8 mouse cellular contexts compared by ENCODE assay signal in the genomic region with DNA sequence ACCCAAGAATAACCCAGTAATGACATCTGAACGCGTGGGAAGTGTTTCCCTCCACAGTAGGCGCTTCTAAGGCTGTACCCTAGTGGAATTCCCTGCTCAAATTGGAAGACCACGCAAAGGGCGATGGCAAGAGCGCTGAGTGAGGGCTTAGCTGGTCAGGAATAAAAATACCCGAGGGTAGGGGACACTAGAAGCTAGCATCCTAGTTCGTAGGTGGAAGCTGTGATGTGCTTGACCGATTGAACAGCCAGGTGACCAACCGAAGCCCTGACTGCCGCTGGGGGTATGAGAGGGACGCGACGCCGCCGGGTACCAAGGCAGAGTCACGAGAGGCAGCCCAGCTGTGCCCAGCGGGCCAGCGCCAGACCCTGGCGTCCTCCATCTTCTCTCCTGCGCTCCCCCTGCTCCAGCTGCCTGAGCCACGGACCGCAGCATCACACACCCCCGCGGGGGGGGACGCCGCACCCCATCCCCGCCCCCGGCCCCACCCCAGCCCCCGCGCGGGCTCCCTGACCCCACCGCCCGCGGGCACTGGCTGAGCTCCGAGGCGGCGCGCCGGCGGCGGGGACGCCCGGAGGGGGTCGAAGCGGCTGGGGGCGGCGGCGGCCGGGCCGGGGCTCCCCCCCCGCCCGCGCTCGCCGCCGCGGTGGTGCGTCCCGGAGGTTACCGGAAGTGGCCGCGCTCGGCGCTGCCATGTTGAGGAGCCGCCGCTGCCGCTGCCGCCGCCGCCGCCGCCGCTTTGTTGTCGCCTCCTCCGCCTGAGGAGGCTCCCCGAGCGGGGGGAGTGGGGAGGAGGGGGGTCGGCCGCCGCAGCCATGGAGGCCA. TPM values are rescaled to one million over a fixed set of nuclear protein-coding genes. Genes with fewer than 3 reads are reported as not detected.
DNase-seq lines count a peak whose midpoint lies in the region; ATAC-seq lines count a peak whose summit lies in the region.

TSS of gene Vezf1 (plus strand) at position 694 of the 825 bp plus-strand sequence.

- DNase-seq in adrenal gland, adult 18-20 months (ENCODE audit: low spot score in 2 of 2), result peak; percentile 68 to 74
- DNase-seq in embryo, embryonic 10.5 days (ENCODE audit: low spot score), result peak; percentile 89
- DNase-seq in gastrocnemius, postnatal 14 days, result peak; percentile 84
- peak; percentile 88 for DNase-seq in induced T-regulatory cell, adult 2 months (ENCODE audit: low read depth)
- peak; percentile 64 to 71 for DNase-seq in left cerebral cortex, postnatal 14 days (ENCODE audit: low spot score in 2 of 2)
- DNase-seq in right cerebral cortex, postnatal 10 days (ENCODE audit: low spot score in 2 of 2), result peak; percentile 82
- DNase-seq in urinary bladder, postnatal 14 days (ENCODE audit: low spot score), result peak; percentile 77

- intact Hi-C loops in gastrocnemius, postnatal 14 days (cut with DNase I; ENCODE audit: low total_unique reads), result no loop called here
- intact Hi-C loops in left cerebral cortex, postnatal 14 days (cut with DNase I), result loop anchor here (5.0 to 10.0 kb wide), 2 partner anchors 120 to 757 kb away; no protein-coding TSS in a partner anchor

- peak; percentile 78 for ATAC-seq in megakaryocyte progenitor cell, adult 5-6 weeks (replicated peaks; ENCODE audit: poor library complexity)

RNA-seq across cellular contexts. Expression of gene Vezf1, which starts in this region (rescaled TPM):
- 10 to 100 TPM; 42.4 to 44.5 TPM for total RNA-seq in adrenal gland, adult 18-20 months (2021)
- total RNA-seq in gastrocnemius, postnatal 14 days (2021), result 10 to 100 TPM; 39.2 to 43.5 TPM
- total RNA-seq in left cerebral cortex, postnatal 14 days (2021), result 10 to 100 TPM; 24.4 to 25.3 TPM
- 37.5 and 41.8 TPM in 2 replicates for total RNA-seq in megakaryocyte progenitor cell, adult 5-6 weeks (2015)
- total RNA-seq in megakaryocyte progenitor cell, adult 5-6 weeks (2017), result 16.2 and 18.8 TPM in 2 replicates

Comparison
In these comparisons a context has a peak if more than half of its experiments do, and no peak if none do; other contexts are left out.
1. Peak in every context shown above with its lines: DNase-seq and ATAC-seq.